Mouse (Mus musculus) forebrain, embryonic 14.5 days (tissue): ENCODE measurements around the gene Map3k20. TPM values are rescaled to one million over a fixed set of nuclear protein-coding genes. Genes with fewer than 3 reads are reported as not detected.

Experiments
- ATAC-seq: fragments of 200-750 bp; cut with Nextera tagmentation; 2 replicates; pipeline ENCODE4 v1.8.0; 2017; ENCODE audit warnings: mild to moderate bottlenecking, moderate library complexity
- DNase-seq: peaks from one replicate; pipeline ENCODE4 v3.0.0-alpha.2; 2015; ENCODE audit warnings: low spot score
- H3K27ac ChIP-seq: fragments of 300-500 bp; sonication (generic); 2 replicates; pipeline ENCODE4 v1.5.1; 2014; ENCODE audit warnings: low read depth, mild to moderate bottlenecking, control low read depth, low read length, moderate library complexity
- H3K27me3 ChIP-seq: fragments of 300-500 bp; sonication (generic); replicated peaks from 2 replicates; pipeline ENCODE4 v1.6.1; 2014; ENCODE audit warnings: low read length, control low read depth, mixed read lengths; ENCODE audit not compliant: control insufficient read depth, insufficient read depth
- H3K36me3 ChIP-seq: fragments of 300-500 bp; sonication (generic); 2 replicates; pipeline ENCODE4 v1.6.1; 2014; ENCODE audit warnings: low read length, control low read depth; ENCODE audit not compliant: control insufficient read depth, insufficient read depth
- H3K4me1 ChIP-seq: fragments of 300-500 bp; sonication (generic); 2 replicates; pipeline ENCODE4 v1.6.1; 2014; ENCODE audit warnings: antibody characterized with exemption, low read length, control low read depth; ENCODE audit not compliant: control insufficient read depth, insufficient read depth
- H3K4me2 ChIP-seq: fragments of 300-500 bp; sonication (generic); 2 replicates; pipeline ENCODE4 v1.6.1; 2014; ENCODE audit warnings: mild to moderate bottlenecking, control low read depth, low read length
- H3K4me3 ChIP-seq: fragments of 300-500 bp; sonication (generic); 2 replicates; pipeline ENCODE4 v1.5.1; 2014; ENCODE audit warnings: low read depth, low read length, control low read depth
- H3K9ac ChIP-seq: fragments of 300-500 bp; sonication (generic); 2 replicates; pipeline ENCODE4 v1.6.1; 2014; ENCODE audit warnings: mild to moderate bottlenecking, low read length, control low read depth, moderate library complexity
- H3K9me3 ChIP-seq: fragments of 300-500 bp; sonication (generic); replicated peaks from 2 replicates; pipeline ENCODE4 v1.6.1; 2016; ENCODE audit warnings: low read length, control low read depth, mixed read lengths; ENCODE audit not compliant: control insufficient read depth
- WGBS: fragments of 180-500 bp; shearing (Covaris S2); extraction: QIAGEN DNeasy Blood & Tissue Kit; methylation state at CpG from one replicate; pipeline ENCODE4 v1.1.7; 2014; 5-methylcytosine and 5-hydroxymethylcytosine counted together
- polyA plus RNA-seq: library from polyadenylated mRNA; unstranded; fragments of >200 nt; fragmentation: Nextera tagmentation; extraction: Ambion mirVana; gene quantifications from 2 replicates; pipeline ENCODE4 v1.2.1, GENCODE M21; 2014

Gene Map3k20
- polyA plus RNA-seq, 1 experiment from 2014 or later, result 4.0 TPM

DNA sequence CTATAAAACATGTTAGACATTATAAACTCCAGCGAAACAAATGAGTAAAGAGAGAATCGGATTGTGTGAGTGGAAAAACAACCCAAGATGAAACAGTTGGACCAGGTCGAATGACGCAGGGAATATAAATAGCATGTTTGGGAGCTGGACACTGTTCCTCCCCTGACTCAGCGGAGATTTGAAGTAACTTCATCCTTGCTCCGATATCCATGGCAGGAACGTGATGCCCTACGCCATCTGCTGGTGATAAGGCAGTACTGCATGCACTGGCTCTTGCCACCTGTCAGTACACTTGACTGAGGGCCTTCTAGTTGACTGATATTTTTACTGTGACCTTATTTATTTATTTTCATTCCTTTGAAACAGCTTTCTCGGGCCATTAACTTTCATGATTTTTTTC lies 104.5 kb downstream of the Map3k20 start:
- 27% methylated on average over 9 of the region's 9 CpGs for WGBS
- no peak overlapping the region for H3K4me2 ChIP-seq
- no peaks in the 10 kb centered on the region for H3K9me3 ChIP-seq
- H3K36me3 ChIP-seq, result no peaks in the 10 kb centered on the region
- no peak overlapping the region for H3K4me3 ChIP-seq
- H3K27me3 ChIP-seq, result no peaks in the 10 kb centered on the region
- no peak overlapping the region for H3K27ac ChIP-seq
- H3K4me1 ChIP-seq, result peaks cover 7% of the 10 kb centered on the region; the same call in 1 of the 2 replicates
- 0 out of 2 replicates have a peak, but pooled peaks have one; percentile 49 for ATAC-seq
- H3K9ac ChIP-seq, result no peak overlapping the region
- peak; percentile 81 for DNase-seq

DNA sequence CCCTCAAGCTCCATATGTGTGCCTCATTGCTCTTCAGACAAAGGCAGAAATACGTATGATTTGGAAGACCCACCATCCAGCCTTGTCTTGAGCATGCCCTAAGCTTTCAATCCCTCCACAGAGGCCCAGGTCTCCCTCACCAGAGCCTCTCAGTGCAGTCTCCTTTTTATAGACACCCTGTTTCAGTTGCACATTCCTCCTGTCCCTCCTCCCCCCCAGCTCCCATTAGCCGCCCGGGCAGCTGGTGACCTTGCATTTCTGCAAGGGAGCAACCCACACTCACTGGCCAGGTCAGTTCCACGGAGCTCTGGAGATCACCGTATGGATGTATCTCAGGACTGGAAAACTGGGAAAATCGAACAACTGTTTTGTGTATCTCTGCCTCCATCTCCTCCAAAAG lies 105.0 kb downstream of the Map3k20 start:
- 0 out of 2 replicates have a peak overlapping the region, but pooled peaks have one; percentile 24 for H3K27ac ChIP-seq
- no peak for ATAC-seq
- no peaks in the 10 kb centered on the region for H3K36me3 ChIP-seq
- DNase-seq, result no peak
- peaks cover 7% of the 10 kb centered on the region; the same call in 1 of the 2 replicates for H3K4me1 ChIP-seq
- no peak overlapping the region for H3K4me2 ChIP-seq
- no peaks in the 10 kb centered on the region for H3K9me3 ChIP-seq
- no peaks in the 10 kb centered on the region for H3K27me3 ChIP-seq
- WGBS, result 83% methylated on average over 6 of the region's 6 CpGs
- H3K4me3 ChIP-seq, result no peak overlapping the region
- H3K9ac ChIP-seq, result no peak overlapping the region

GRCm38 (mm10) chr2:72391024-72391423 lies 105.6 kb downstream of the Map3k20 start:
- no peak overlapping the region for H3K4me2 ChIP-seq
- no peaks in the 10 kb centered on the region for H3K27me3 ChIP-seq
- H3K36me3 ChIP-seq, result no peaks in the 10 kb centered on the region
- DNase-seq, result no peak
- H3K4me1 ChIP-seq, result peaks cover 7% of the 10 kb centered on the region; the same call in 1 of the 2 replicates
- no peak overlapping the region for H3K9ac ChIP-seq
- ATAC-seq, result 0 out of 2 replicates have a peak, but pooled peaks have one; percentile 16
- no peaks in the 10 kb centered on the region for H3K9me3 ChIP-seq
- H3K27ac ChIP-seq, result no peak overlapping the region
- 45% methylated on average over 4 of the region's 4 CpGs for WGBS
- H3K4me3 ChIP-seq, result no peak overlapping the region

GRCm38 (mm10) chr2:72391721-72392120 lies 106.3 kb downstream of the Map3k20 start:
- Histone ChIP-seq H3K4me2 (no peak overlapping the region), H3K27me3 (no peaks in the 10 kb centered on the region), H3K27ac (no peak overlapping the region), H3K9me3 (no peaks in the 10 kb centered on the region), H3K9ac (no peak overlapping the region), H3K4me1 (peaks cover 7% of the 10 kb centered on the region; the same call in 1 of the 2 replicates), H3K4me3 (no peak overlapping the region), H3K36me3 (no peaks in the 10 kb centered on the region)
- ATAC-seq (no peak), DNase-seq (no peak)
- WGBS, result 92% methylated on average over 2 of the region's 2 CpGs

GRCm38 (mm10) chr2:72392316-72392715 lies 106.9 kb downstream of the Map3k20 start:
- WGBS, result 42% methylated on average over 4 of the region's 4 CpGs
- no peak for ATAC-seq

GRCm38 (mm10) chr2:72396934-72397333 lies 111.5 kb downstream of the Map3k20 start:
- DNase-seq (no peak), ATAC-seq (no peak)
- Histone ChIP-seq H3K9me3 (no peaks in the 10 kb centered on the region), H3K9ac (no peak overlapping the region), H3K27ac (no peak overlapping the region), H3K36me3 (no peaks in the 10 kb centered on the region), H3K4me3 (no peak overlapping the region), H3K4me2 (no peak overlapping the region), H3K27me3 (no peaks in the 10 kb centered on the region), H3K4me1 (0 out of 2 replicates have a peak, but pooled peaks cover 3% of the 10 kb centered on the region)
- 94% methylated on average over 6 of the region's 6 CpGs for WGBS

More at GRCm38 (mm10) chr2:72392316-72392715, 106.9 kb downstream of the Map3k20 start:
- H3K4me1 ChIP-seq, result peaks cover 7% of the 10 kb centered on the region; the same call in 1 of the 2 replicates
- H3K9me3 ChIP-seq, result no peaks in the 10 kb centered on the region
- no peaks in the 10 kb centered on the region for H3K27me3 ChIP-seq
- no peaks in the 10 kb centered on the region for H3K36me3 ChIP-seq
- no peak overlapping the region for H3K27ac ChIP-seq
- no peak overlapping the region for H3K4me2 ChIP-seq
- H3K4me3 ChIP-seq, result no peak overlapping the region
- H3K9ac ChIP-seq, result no peak overlapping the region
- peak; percentile 60 for DNase-seq

DNA sequence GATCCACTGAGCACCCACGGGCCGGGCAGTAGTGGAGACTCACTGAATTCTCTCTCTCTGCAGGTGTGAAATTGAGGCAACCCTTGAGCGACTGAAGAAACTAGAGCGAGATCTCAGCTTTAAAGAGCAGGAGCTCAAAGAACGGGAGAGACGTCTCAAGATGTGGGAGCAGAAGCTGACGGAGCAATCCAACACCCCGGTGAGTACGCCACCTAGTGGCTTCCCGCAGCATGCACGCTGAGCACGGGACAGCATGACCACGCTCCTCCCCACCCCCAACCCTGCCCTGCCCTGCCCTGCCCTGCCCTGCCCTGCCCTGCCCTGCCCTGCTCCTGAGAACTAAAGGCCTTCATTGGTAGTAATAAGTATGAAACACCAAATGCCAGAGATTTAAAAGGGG lies 112.8 kb downstream of the Map3k20 start:
- Histone ChIP-seq H3K9me3 (no peaks in the 10 kb centered on the region), H3K36me3 (no peaks in the 10 kb centered on the region), H3K4me1 (no peaks in the 10 kb centered on the region), H3K27me3 (no peaks in the 10 kb centered on the region), H3K9ac (no peak overlapping the region), H3K4me3 (no peak overlapping the region), H3K27ac (no peak overlapping the region), H3K4me2 (no peak overlapping the region)
- WGBS, result 21% methylated on average over 13 of the region's 13 CpGs
- DNase-seq (no peak), ATAC-seq (no peak)

- Histone ChIP-seq H3K27ac (no peak overlapping the region), H3K27me3 (no peaks in the 10 kb centered on the region), H3K36me3 (no peaks in the 10 kb centered on the region), H3K9me3 (no peaks in the 10 kb centered on the region), H3K9ac (no peak overlapping the region), H3K4me1 (no peaks in the 10 kb centered on the region), H3K4me2 (no peak overlapping the region), H3K4me3 (no peak overlapping the region)
- DNase-seq (no peak), ATAC-seq (no peak)
- 56% methylated on average over 12 of the region's 12 CpGs for WGBS
These were observed 114.2 kb downstream of the Map3k20 start for GRCm38 (mm10) chr2:72399469-72400195.

DNA sequence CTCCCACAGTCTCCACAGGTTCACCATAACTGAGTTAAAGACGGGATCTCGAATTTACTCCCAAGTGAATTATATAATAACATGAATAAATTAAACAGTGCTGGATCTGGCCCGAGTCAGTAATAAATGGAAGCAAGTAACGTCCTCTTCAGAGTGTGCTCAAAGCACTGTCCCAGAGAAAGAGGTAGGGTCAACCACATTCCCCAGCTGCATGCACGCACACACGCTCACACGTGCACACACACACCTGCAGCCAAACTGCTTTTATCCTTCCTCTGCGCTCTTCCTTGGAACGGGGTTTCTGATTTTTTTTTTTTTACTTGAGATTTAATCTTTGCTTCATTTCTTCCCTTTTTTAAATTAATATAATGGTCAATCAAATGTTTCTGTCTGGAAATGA lies 115.9 kb downstream of the Map3k20 start:
- no peak overlapping the region for H3K9ac ChIP-seq
- H3K4me2 ChIP-seq, result no peak overlapping the region
- no peak for DNase-seq
- H3K4me1 ChIP-seq, result no peaks in the 10 kb centered on the region
- H3K27ac ChIP-seq, result no peak overlapping the region
- no peaks in the 10 kb centered on the region for H3K36me3 ChIP-seq
- H3K4me3 ChIP-seq, result no peak overlapping the region
- no peaks in the 10 kb centered on the region for H3K9me3 ChIP-seq
- WGBS, result 93% methylated on average over 9 of the region's 9 CpGs
- H3K27me3 ChIP-seq, result no peaks in the 10 kb centered on the region
- ATAC-seq, result no peak
